Mouse (Mus musculus) layer of hippocampus, adult 9-10 months (tissue): ENCODE results near the gene Fam126a.
"Not testable (repeated sequence)": the region's sequence is repeated elsewhere in the genome, so short reads cannot be mapped to it uniquely, and the experiment has no call there.

Experiments
- DNase-seq: peaks from one replicate; pipeline ENCODE4 v3.0.0; 2022; ENCODE audit warnings: low spot score

Fam126a gene

DNA sequence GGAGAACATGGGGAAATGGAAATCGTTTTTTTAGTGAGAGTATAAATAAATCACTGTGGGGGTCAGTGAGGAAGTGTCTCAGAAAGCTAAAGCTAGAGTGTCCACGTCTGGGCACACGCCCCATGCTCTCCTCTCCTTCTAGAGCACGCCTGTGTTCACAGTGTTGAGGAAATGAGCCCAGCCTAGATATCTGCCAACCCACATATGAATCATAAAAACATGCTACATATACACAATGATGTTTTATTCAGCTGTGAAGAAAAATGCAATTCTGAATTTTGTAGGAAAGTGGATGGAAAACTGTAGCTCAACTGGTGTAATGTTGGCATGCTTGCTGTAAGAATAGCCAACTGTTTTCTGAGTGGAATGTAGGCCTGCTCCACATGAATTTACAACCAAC is 130.3 kb downstream of the Fam126a start:
- DNase-seq: no peak

DNA sequence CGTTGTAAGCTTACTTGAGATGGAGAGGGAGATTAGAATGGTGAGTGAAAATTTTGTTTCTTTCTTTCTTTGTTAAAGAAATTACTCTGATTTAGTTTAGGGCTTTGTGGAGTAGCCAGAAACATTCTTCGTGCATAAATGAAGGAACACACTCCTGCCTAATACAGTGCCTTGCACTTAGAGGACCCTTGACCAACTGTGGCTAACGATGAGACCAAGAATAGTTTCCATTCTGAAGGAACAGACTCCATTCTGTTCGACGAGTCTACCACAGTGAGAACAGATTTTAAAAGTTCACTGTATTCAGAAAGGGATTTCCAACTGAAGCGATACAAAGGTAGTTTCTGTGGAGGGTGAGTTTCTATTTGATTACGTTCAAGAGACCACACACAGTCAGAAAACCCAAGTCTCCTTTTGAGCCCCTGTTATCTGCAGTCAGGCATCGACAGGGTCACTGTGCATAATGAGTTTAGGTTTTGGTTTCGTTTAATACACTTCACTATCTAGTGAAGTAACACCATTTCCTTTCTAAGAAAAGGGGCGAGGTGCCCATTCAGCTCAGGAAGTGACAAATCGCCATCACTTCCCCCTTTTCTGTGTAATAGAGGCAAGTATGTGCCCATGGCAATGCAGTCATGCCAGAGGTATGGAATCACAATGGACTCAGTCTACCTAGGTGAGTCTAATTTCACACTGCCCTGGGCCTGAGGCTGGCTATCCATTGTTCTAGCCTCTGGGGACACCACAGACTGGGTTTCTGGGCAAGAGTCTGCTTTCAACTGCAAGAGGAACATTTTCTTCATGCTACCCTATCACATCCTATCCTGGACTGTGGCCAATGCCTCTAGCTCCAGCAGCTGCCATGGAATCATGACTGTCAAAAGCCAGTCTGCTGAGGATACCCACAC is 136.4 kb downstream of the Fam126a start:
- peak; percentile 38 for DNase-seq

DNA sequence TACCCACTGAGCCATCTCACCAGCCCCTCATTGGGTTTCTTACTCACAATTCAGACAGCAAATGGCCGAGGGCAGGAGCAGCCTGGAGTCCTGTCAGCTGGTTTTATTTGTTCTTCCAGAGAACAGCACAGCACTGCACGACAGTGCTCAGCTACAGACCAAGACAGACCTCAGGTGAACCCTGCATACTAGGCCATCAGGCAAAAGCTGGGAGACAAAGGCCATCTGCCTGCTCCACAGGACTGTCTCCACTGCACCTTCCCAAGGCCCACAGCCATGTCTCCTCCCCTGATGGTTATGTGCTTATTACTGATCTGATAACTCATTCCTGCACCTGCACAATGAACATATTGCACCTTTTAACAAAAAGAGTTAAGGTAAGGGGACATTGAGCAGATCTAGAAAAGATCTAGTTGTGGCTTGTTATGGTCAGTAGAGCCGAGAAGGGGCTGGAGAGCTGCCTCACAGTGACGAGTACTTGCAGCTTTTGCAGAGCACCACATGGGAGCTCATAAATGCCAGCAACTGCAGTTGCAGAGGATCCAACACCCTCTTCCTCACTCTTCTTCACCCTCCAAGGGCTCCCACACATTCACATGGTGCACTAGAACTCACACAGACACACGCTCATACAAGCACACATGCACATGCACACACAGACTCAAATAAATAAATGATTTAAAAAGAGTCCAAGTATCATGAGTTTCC is 137.2 kb downstream of the Fam126a start:
- no peak for DNase-seq

DNA sequence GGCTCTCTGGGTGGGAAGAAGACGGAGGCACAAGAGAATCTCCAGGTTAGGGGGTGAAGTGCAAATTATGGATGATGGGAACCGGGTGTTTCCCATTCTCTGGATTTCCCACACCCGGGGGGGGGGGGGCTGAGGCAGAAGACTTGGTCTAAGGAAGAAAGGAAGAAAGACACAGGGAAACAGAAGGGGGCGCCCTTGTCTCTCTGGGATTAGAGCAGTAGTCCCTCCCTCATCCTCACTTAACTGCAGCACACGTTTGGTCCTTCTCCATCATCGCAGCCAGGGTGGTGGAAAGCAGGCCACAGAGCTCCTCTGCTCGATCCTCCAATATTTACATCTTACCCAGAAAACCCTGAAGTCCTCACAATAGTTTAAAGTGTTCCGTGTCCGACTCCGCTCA is 139.8 kb downstream of the Fam126a start:
- DNase-seq: peak; percentile 33

DNA sequence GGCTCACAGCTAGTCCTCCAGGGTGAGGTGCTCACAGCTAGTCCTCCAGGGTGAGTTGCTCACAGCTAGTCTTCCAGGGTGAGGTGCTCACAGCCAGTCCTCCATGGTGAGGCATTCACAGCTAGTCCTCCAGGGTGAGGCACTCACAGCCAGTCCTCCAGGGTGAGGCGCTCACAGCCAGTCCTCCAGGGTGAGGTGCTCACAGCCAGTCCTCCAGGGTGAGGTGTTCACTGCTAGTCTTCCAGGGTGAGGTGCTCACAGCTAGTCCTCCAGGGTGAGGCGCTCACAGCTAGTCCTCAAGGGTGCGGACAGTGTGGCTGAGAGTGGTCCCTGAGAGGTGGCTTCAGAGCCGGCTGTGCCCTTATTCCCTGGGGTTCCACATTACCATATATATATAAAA is 141.0 kb downstream of the Fam126a start:
- DNase-seq: no peak

DNA sequence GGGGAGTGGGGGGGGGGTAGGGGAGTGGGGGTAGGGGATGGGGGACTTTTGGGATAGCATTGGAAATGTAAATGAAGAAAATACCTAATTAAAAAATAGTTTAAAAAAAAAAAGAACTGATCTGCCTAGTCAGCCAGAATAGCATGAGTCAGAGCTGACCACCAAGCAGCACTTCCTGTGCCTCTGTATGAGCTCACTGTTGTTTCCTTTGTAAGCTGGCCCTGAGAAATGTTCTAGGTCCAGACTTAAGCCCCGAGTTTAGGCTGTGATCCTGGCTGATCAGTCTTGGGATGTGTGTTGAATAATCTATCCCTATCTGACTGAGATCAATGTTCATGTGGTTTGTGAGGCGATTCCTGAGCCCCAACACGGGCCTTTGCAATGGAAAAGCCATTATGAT is 143.4 kb downstream of the Fam126a start:
- no peak for DNase-seq

DNA sequence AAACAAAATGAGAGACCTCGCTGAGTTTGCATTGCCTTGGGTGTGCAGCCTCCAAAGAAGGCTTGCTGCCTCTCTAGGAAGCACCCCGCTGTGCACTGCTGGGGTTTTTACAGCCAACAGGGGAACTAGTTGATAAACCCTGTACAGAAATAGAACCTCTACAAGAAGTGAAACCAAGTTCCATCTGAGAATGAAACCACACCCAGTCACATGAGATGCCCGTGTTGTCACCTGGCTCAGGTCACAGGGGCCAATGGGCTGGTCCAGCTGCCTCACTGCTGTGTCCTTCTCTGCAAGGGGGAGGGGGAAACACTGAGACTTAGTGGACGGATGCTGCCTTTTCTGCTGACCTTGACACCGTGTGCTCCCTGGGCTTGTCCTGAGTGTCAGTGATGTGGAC is 156.0 kb downstream of the Fam126a start:
- no peak for DNase-seq

DNA sequence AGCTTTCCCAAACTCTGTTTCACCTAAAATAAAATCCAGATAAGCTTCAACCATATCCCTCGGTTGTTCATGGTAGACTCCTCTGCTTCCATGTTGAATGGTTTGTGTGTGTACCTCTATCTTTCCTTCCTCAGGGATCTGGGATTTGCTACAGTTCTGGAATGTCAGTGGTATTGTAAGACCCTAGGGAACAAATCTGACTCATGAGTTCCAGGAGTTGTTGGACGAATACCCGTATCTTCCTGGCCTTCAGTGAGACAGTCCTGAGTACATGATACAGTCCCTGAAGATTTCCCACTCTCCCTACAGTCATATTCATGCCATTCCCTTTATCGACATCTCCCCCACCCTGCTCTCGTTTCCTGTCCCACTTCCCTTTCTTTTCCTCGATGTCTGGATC is 157.9 kb downstream of the Fam126a start:
- no peak for DNase-seq

DNA sequence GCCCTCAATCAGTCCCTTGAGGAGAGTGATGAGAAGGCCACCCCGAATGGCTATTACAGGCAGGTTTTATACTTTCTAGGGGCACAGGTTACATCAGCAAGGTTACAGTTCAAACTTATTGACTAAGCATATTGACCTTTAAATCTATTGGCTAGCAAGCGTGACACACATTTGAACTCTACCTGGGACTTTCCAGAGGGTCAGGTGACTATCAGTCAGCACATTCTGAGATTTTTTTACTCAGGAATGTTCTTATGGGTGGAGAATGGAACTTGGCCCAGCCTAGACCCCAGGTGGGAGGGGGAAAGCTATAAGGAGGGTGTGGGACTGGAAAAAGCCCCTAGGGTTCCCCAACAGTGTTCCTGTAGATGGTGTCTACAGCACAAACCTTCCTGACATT is 159.2 kb downstream of the Fam126a start:
- DNase-seq: not testable (repeated sequence)

DNA sequence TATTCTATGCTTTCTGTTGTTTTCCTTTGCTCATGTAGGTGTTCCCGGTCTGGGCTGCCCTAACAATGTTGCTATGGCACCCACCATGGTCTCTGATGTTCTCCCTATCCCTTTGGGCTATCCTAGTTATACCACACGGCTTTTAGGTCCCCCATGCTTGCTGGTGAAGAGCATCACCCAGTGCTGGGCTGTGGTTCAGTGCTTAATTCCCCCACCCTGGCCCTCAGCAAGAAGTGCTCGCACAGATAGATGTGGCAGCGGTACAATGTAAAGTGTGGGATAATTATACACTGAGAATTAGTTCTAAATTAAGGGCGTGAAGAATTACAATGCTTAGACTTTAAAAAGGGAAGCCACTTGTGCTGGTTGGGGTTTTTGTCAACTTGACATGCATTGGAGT is 164.5 kb downstream of the Fam126a start:
- no peak for DNase-seq
